Mouse (Mus musculus) kidney, embryonic 14.5 days (tissue): Measurements from ENCODE around the gene Arl14ep. TPM values are rescaled to one million over a fixed set of nuclear protein-coding genes. Genes with fewer than 3 reads are reported as not detected.

Source experiments
- ATAC-seq: fragments of 200-750 bp; cut with Nextera tagmentation; 2 replicates; pipeline ENCODE4 v1.8.0; 2017; ENCODE audit warnings: moderate number of reproducible peaks, mild to moderate bottlenecking, moderate TSS enrichment, moderate library complexity; ENCODE audit not compliant: low FRiP score, low TSS enrichment
- H3K27ac ChIP-seq: fragments of 300-500 bp; sonication (generic); 2 replicates; pipeline ENCODE4 v1.5.1; 2014; ENCODE audit warnings: low read depth, mild to moderate bottlenecking, low read length, moderate library complexity, mixed read lengths
- H3K27me3 ChIP-seq: fragments of 300-500 bp; sonication (generic); 2 replicates; pipeline ENCODE4 v1.6.1; 2014; ENCODE audit warnings: mild to moderate bottlenecking, low read length; ENCODE audit not compliant: control insufficient read depth, insufficient read depth
- H3K36me3 ChIP-seq: fragments of 300-500 bp; sonication (generic); 2 replicates; pipeline ENCODE4 v1.6.1; 2014; ENCODE audit warnings: low read length, mixed read lengths; ENCODE audit not compliant: control insufficient read depth, insufficient read depth
- H3K4me1 ChIP-seq: fragments of 300-500 bp; sonication (generic); 2 replicates; pipeline ENCODE4 v1.6.1; 2014; ENCODE audit warnings: low read length, mixed read lengths; ENCODE audit not compliant: control insufficient read depth, insufficient read depth
- H3K4me2 ChIP-seq: fragments of 300-500 bp; sonication (generic); replicated peaks from 2 replicates; pipeline ENCODE4 v1.6.1; 2014; ENCODE audit warnings: low read depth, mild to moderate bottlenecking, low read length
- H3K4me3 ChIP-seq: fragments of 300-500 bp; sonication (generic); 2 replicates; pipeline ENCODE4 v1.5.1; 2014; ENCODE audit warnings: mild to moderate bottlenecking, low read length
- H3K9ac ChIP-seq: fragments of 300-500 bp; sonication (generic); 2 replicates; pipeline ENCODE4 v1.6.1; 2014; ENCODE audit warnings: low read depth, mild to moderate bottlenecking, low read length, moderate library complexity
- H3K9me3 ChIP-seq: fragments of 300-500 bp; sonication (generic); 2 replicates; pipeline ENCODE4 v1.6.1; 2016; ENCODE audit warnings: low read length; ENCODE audit not compliant: control insufficient read depth
- WGBS: fragments of 180-500 bp; shearing (Covaris S2); extraction: QIAGEN DNeasy Blood & Tissue Kit; methylation state at CpG from one replicate; pipeline ENCODE4 v1.1.7; 2014; 5-methylcytosine and 5-hydroxymethylcytosine counted together
- polyA plus RNA-seq: library from polyadenylated mRNA; unstranded; fragments of >200 nt; fragmentation: Nextera tagmentation; extraction: Ambion mirVana; gene quantifications from 2 replicates; pipeline ENCODE4 v1.2.1, GENCODE M21; 2014

Arl14ep gene
- polyA plus RNA-seq, 1 experiment from 2014 or later = 53.4 TPM

- no peak overlapping the region for H3K9ac ChIP-seq
- H3K4me3 ChIP-seq = no peak overlapping the region
- H3K36me3 ChIP-seq = no peaks in the 10 kb centered on the region
- 95% methylated on average over 2 of the region's 2 CpGs for WGBS
- no peak for ATAC-seq
- no peak overlapping the region for H3K4me2 ChIP-seq
- no peaks in the 10 kb centered on the region for H3K9me3 ChIP-seq
- H3K27me3 ChIP-seq = no peaks in the 10 kb centered on the region
- no peaks in the 10 kb centered on the region for H3K4me1 ChIP-seq
- H3K27ac ChIP-seq = no peak overlapping the region
Measured at GRCm38 (mm10) chr2:106984945-106985344, 10.7 kb upstream of the Arl14ep start.

- no peaks in the 10 kb centered on the region for H3K36me3 ChIP-seq
- H3K4me2 ChIP-seq = no peak overlapping the region
- no peak for ATAC-seq
- WGBS = 58% methylated on average over 6 of the region's 6 CpGs
- H3K9ac ChIP-seq = no peak overlapping the region
- H3K4me3 ChIP-seq = no peak overlapping the region
- H3K9me3 ChIP-seq = no peaks in the 10 kb centered on the region
- H3K27ac ChIP-seq = no peak overlapping the region
- no peaks in the 10 kb centered on the region for H3K27me3 ChIP-seq
- H3K4me1 ChIP-seq = no peaks in the 10 kb centered on the region
Measured at GRCm38 (mm10) chr2:106982503-106982902, 8.3 kb upstream of the Arl14ep start.

GRCm38 (mm10) chr2:106976472-106976871, 2.2 kb upstream of the Arl14ep start:
- no peak for ATAC-seq
- H3K4me3 ChIP-seq = no peak overlapping the region
- H3K9me3 ChIP-seq = no peaks in the 10 kb centered on the region
- H3K4me2 ChIP-seq = no peak overlapping the region
- H3K27ac ChIP-seq = no peak overlapping the region
- H3K4me1 ChIP-seq = no peaks in the 10 kb centered on the region
- no peak overlapping the region for H3K9ac ChIP-seq
- 87% methylated on average over 3 of the region's 3 CpGs for WGBS
- no peaks in the 10 kb centered on the region for H3K27me3 ChIP-seq
- no peaks in the 10 kb centered on the region for H3K36me3 ChIP-seq

GRCm38 (mm10) chr2:106973332-106973958, 779 bp downstream of the Arl14ep start:
- Histone ChIP-seq H3K9me3 (no peaks in the 10 kb centered on the region), H3K9ac (peak overlapping the region; percentile 90), H3K27ac (no peak overlapping the region), H3K4me1 (no peaks in the 10 kb centered on the region), H3K27me3 (no peaks in the 10 kb centered on the region), H3K4me2 (peak overlapping the region; percentile 43), H3K4me3 (peak overlapping the region; percentile 90), H3K36me3 (peaks cover 6% of the 10 kb centered on the region)
- peak; percentile 7; the same call in 1 of the 2 replicates for ATAC-seq
- 60% methylated on average over 17 of the region's 17 CpGs for WGBS

- no peak for ATAC-seq
- Histone ChIP-seq H3K4me2 (peak overlapping the region; percentile 43), H3K9ac (no peak overlapping the region), H3K4me3 (no peak overlapping the region), H3K4me1 (no peaks in the 10 kb centered on the region), H3K27me3 (no peaks in the 10 kb centered on the region), H3K9me3 (no peaks in the 10 kb centered on the region), H3K27ac (no peak overlapping the region), H3K36me3 (peaks cover 12% of the 10 kb centered on the region)
- WGBS = 87% methylated on average over 6 of the region's 6 CpGs
Measured at GRCm38 (mm10) chr2:106972851-106973250, 1.4 kb downstream of the Arl14ep start.

- no peak for ATAC-seq
- Histone ChIP-seq H3K27ac (no peak overlapping the region), H3K36me3 (peaks cover 29% of the 10 kb centered on the region), H3K9me3 (no peaks in the 10 kb centered on the region), H3K27me3 (no peaks in the 10 kb centered on the region), H3K4me1 (no peaks in the 10 kb centered on the region), H3K4me2 (no peak overlapping the region), H3K9ac (no peak overlapping the region), H3K4me3 (no peak overlapping the region)
- WGBS = 95% methylated on average over 12 of the region's 12 CpGs
Measured at GRCm38 (mm10) chr2:106970971-106971370, 3.3 kb downstream of the Arl14ep start.

- no peaks in the 10 kb centered on the region for H3K9me3 ChIP-seq
- H3K4me1 ChIP-seq = no peaks in the 10 kb centered on the region
- no peaks in the 10 kb centered on the region for H3K27me3 ChIP-seq
- H3K27ac ChIP-seq = no peak overlapping the region
- no peak overlapping the region for H3K4me3 ChIP-seq
- H3K9ac ChIP-seq = no peak overlapping the region
- 89% methylated on average over 6 of the region's 6 CpGs for WGBS
- no peak for ATAC-seq
- peaks cover 48% of the 10 kb centered on the region for H3K36me3 ChIP-seq
- H3K4me2 ChIP-seq = no peak overlapping the region
Measured at GRCm38 (mm10) chr2:106968320-106968719, 5.9 kb downstream of the Arl14ep start.

GRCm38 (mm10) chr2:106963560-106963959, 10.7 kb downstream of the Arl14ep start:
- Histone ChIP-seq H3K9me3 (no peaks in the 10 kb centered on the region), H3K4me1 (no peaks in the 10 kb centered on the region), H3K27me3 (no peaks in the 10 kb centered on the region), H3K27ac (no peak overlapping the region), H3K9ac (no peak overlapping the region), H3K4me2 (no peak overlapping the region), H3K4me3 (no peak overlapping the region), H3K36me3 (peaks cover 49% of the 10 kb centered on the region)
- 88% methylated on average over 3 of the region's 3 CpGs for WGBS
- ATAC-seq = no peak

GRCm38 (mm10) chr2:106961650-106962049, 12.6 kb downstream of the Arl14ep start:
- WGBS = 86% methylated on average over 3 of the region's 3 CpGs
- Histone ChIP-seq H3K4me2 (no peak overlapping the region), H3K27me3 (no peaks in the 10 kb centered on the region), H3K27ac (no peak overlapping the region), H3K9ac (no peak overlapping the region), H3K36me3 (peaks cover 30% of the 10 kb centered on the region), H3K4me1 (no peaks in the 10 kb centered on the region), H3K9me3 (no peaks in the 10 kb centered on the region), H3K4me3 (no peak overlapping the region)
- no peak for ATAC-seq
